Mouse (Mus musculus): ENCODE measurements around the gene Sin3a.

DNA sequence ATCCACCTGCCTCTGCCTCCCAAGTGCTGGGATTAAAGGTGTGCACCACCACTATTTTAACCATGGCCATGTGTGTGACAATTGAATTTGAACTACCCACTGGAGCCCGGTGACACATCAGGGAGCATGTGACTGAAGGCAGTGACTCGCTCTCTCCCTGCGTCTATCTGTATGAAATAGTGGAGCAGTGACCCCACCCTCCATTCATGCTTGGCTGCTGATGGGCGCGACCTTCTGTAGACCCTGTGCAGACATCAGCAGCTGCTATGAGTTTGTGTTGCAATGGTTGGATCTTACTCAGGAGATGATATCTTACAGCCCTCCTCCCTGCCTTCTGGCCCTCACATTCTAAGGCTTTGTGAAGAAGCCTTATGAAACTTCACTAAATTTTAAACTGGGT, 96.6 kb downstream of the Sin3a start:
- TF ChIP-seq CTCF (IDR thresholded peaks at IDR 0.05; ENCODE audit: insufficient read depth, low read depth, low read length) = no peak
- no peak for TF ChIP-seq POLR2A (IDR thresholded peaks at IDR 0.05; ENCODE audit: insufficient read depth, low read depth, low read length)

All from olfactory bulb, adult 2 months (tissue).